Mouse (Mus musculus) myocyte (in vitro differentiated cells): Measurements from ENCODE around the gene BC048679.

ENCODE experiments used
- CEBPB ChIP-seq: IDR thresholded peaks from 2 replicates; pipeline ENCODE4 v1.6.1; 2011; ENCODE audit warnings: mild to moderate bottlenecking, moderate library complexity; ENCODE audit not compliant: poor library complexity, insufficient read depth, severe bottlenecking
- E2F4 ChIP-seq: IDR thresholded peaks from one replicate; pipeline ENCODE4 v1.6.1; 2011; ENCODE audit warnings: mild to moderate bottlenecking, control low read depth, moderate library complexity; ENCODE audit not compliant: insufficient read depth
- MAX ChIP-seq: IDR thresholded peaks from one replicate; pipeline ENCODE4 v1.6.1; 2011; ENCODE audit warnings: low read depth, mild to moderate bottlenecking, control low read depth
- MYOD1 ChIP-seq, 3 experiments: IDR thresholded peaks; one replicate each; pipeline ENCODE4 v1.6.1; 2011; ENCODE audit warnings: control low read depth in 2 of 3, low read depth in 2 of 3, mild to moderate bottlenecking in 2 of 3, moderate library complexity in 1 of 3; ENCODE audit not compliant: insufficient read length in 2 of 3, control insufficient read depth in 1 of 3
- MYOG ChIP-seq, 3 experiments: IDR thresholded peaks; one replicate each; pipeline ENCODE4 v1.6.1; 2011; ENCODE audit warnings: control low read depth in 2 of 3, low read depth in 2 of 3, mild to moderate bottlenecking in 2 of 3; ENCODE audit not compliant: insufficient read length in 2 of 3, control insufficient read depth in 1 of 3, insufficient read depth in 1 of 3
- POLR2A ChIP-seq: IDR thresholded peaks from one replicate; pipeline ENCODE4 v1.6.1; 2011; ENCODE audit warnings: low read depth, mild to moderate bottlenecking, control low read depth, moderate library complexity; ENCODE audit not compliant: insufficient read length
- POLR2AphosphoS2 ChIP-seq: IDR thresholded peaks from one replicate; pipeline ENCODE4 v1.6.1; 2011; ENCODE audit warnings: low read depth, control low read depth; ENCODE audit not compliant: insufficient read length
- SRF ChIP-seq: IDR thresholded peaks from one replicate; pipeline ENCODE4 v1.6.1; 2011; ENCODE audit warnings: low read depth; ENCODE audit not compliant: control insufficient read depth, insufficient read length
- TCF12 ChIP-seq: IDR thresholded peaks from one replicate; pipeline ENCODE4 v1.6.1; 2011; ENCODE audit warnings: mild to moderate bottlenecking, control low read depth; ENCODE audit not compliant: poor library complexity, insufficient read depth, severe bottlenecking
- TCF3 ChIP-seq: IDR thresholded peaks from one replicate; pipeline ENCODE4 v1.6.1; 2011; ENCODE audit warnings: low read depth, control low read depth; ENCODE audit not compliant: insufficient read length
- USF1 ChIP-seq: IDR thresholded peaks from one replicate; pipeline ENCODE4 v1.6.1; 2011; ENCODE audit warnings: low read depth, mild to moderate bottlenecking, control low read depth, moderate library complexity

DNA sequence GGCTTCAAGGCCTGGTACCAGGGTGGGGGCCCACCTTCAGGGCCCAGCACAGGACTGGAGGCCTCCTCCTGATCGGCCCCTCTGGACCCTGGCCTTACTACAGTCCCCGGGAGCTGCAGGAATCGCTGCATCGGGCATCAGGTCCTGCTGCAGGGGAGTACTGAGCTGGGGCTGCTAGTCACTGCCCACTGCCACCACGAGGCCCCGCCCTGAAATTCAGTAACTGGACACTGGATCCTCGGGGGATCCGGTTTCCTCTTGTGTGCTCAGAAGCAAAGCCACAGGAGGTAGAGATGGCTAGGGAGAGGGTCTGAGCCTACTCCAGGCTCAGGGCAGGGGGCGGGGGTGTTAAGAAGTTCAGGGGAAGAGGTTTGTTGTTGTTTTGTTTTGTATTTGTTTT lies 8.4 kb downstream of the BC048679 start:
- no peak for TF ChIP-seq POLR2AphosphoS2
- no peak for TF ChIP-seq POLR2A
- no peak for TF ChIP-seq USF1
- no peak for TF ChIP-seq MAX
- no peak for TF ChIP-seq CEBPB
- no peak for TF ChIP-seq TCF12
- no peak for TF ChIP-seq SRF
- TF ChIP-seq MYOG (IDR thresholded peaks at IDR 0.05; ENCODE audit: control insufficient read depth in 1 of 3, insufficient read depth in 1 of 3, insufficient read length in 2 of 3, low read depth in 2 of 3) = no peak
- TF ChIP-seq E2F4 = no peak
- no peak for TF ChIP-seq TCF3
- TF ChIP-seq MYOD1 (IDR thresholded peaks at IDR 0.05; ENCODE audit: control insufficient read depth in 1 of 3, insufficient read length in 2 of 3, low read depth in 2 of 3) = no peak
